Mouse (Mus musculus) liver, embryonic 15.5 days (tissue): ENCODE measurements around the gene Hao1. TPM values are rescaled to one million over a fixed set of nuclear protein-coding genes. Genes with fewer than 3 reads are reported as not detected.
A peak's percentile ranks its signal among the peaks of the same experiment; 100 is the strongest.

Source experiments
- ATAC-seq: fragments of 200-750 bp; cut with Nextera tagmentation; 2 replicates; pipeline ENCODE4 v1.8.0; 2017; ENCODE audit warnings: moderate number of reproducible peaks, mild to moderate bottlenecking, moderate library complexity; ENCODE audit not compliant: insufficient read depth
- H3K27ac ChIP-seq: fragments of 300-500 bp; sonication (generic); replicated peaks from 2 replicates; pipeline ENCODE4 v1.5.1; 2015; ENCODE audit warnings: mild to moderate bottlenecking, inconsistent platforms
- H3K27me3 ChIP-seq: fragments of 300-500 bp; sonication (generic); 2 replicates; pipeline ENCODE4 v1.6.1; 2015; ENCODE audit warnings: mild to moderate bottlenecking, inconsistent platforms
- H3K36me3 ChIP-seq: fragments of 300-500 bp; sonication (generic); replicated peaks from 2 replicates; pipeline ENCODE4 v1.6.1; 2015; ENCODE audit warnings: moderate library complexity, mild to moderate bottlenecking, inconsistent platforms
- H3K4me1 ChIP-seq: fragments of 300-500 bp; sonication (generic); replicated peaks from 2 replicates; pipeline ENCODE4 v1.6.1; 2015; ENCODE audit warnings: inconsistent platforms
- H3K4me2 ChIP-seq: fragments of 300-500 bp; sonication (generic); 2 replicates; pipeline ENCODE4 v1.6.1; 2015; ENCODE audit warnings: moderate library complexity, mild to moderate bottlenecking, inconsistent platforms
- H3K4me3 ChIP-seq: fragments of 300-500 bp; sonication (generic); replicated peaks from 2 replicates; pipeline ENCODE4 v1.5.1; 2015; ENCODE audit warnings: mild to moderate bottlenecking, inconsistent platforms
- H3K9ac ChIP-seq: fragments of 300-500 bp; sonication (generic); 2 replicates; pipeline ENCODE4 v1.6.1; 2015; ENCODE audit warnings: moderate library complexity, mild to moderate bottlenecking, inconsistent platforms
- H3K9me3 ChIP-seq: fragments of 300-500 bp; sonication (generic); replicated peaks from 2 replicates; pipeline ENCODE4 v1.6.1; 2016; ENCODE audit warnings: inconsistent platforms
- WGBS: fragments of 180-500 bp; shearing (Covaris S2); methylation state at CpG from one replicate; pipeline ENCODE4 v1.1.7; 2015; ENCODE audit warnings: mixed read lengths; ENCODE audit not compliant: insufficient replicate concordance; 5-methylcytosine and 5-hydroxymethylcytosine counted together
- polyA plus RNA-seq: library from polyadenylated mRNA; unstranded; fragments of >200 nt; fragmentation: Nextera tagmentation; extraction: Ambion mirVana; gene quantifications from 2 replicates; pipeline ENCODE4 v1.2.1, GENCODE M21; 2015

Hao1 gene
- polyA plus RNA-seq, 1 experiment from 2014 or later, result 4.6 TPM

- no peaks in the 10 kb centered on the region for H3K36me3 ChIP-seq
- H3K9me3 ChIP-seq, result no peaks in the 10 kb centered on the region
- no peak overlapping the region for H3K4me3 ChIP-seq
- ATAC-seq, result peak; percentile 52
- no peak overlapping the region for H3K9ac ChIP-seq
- H3K27ac ChIP-seq, result no peak overlapping the region
- WGBS, result 28% methylated on average over 6 of the region's 6 CpGs
- H3K27me3 ChIP-seq, result no peaks in the 10 kb centered on the region
- H3K4me2 ChIP-seq, result peak overlapping the region; percentile 13; the same call in 1 of the 2 replicates
- H3K4me1 ChIP-seq, result peaks cover 25% of the 10 kb centered on the region
These were observed 91.8 kb downstream of the Hao1 start for GRCm38 (mm10) chr2:134462321-134462720.

DNA sequence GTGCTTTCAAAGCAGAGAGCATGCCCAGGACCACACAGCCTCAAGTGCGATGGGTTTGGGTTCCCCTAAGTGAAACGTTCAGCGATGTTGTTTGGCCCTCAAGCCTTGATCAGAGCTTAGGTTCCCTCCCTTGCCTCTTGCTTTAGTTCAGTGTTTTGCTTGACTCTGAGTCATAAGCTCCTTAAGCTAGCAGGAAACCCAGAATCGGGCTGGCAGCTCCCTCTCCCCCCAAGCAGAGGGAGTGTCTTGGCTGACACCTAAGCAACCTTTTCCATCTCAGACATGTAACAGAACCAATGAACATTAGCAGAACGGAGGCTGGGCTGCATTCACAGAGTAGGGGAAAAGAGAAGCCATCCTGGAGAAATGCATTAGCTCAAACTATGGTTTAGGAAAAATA lies 93.3 kb downstream of the Hao1 start:
- Histone ChIP-seq H3K9ac (no peak overlapping the region), H3K27me3 (no peaks in the 10 kb centered on the region), H3K4me3 (no peak overlapping the region), H3K4me2 (no peak overlapping the region), H3K36me3 (no peaks in the 10 kb centered on the region), H3K4me1 (peaks cover 25% of the 10 kb centered on the region), H3K9me3 (no peaks in the 10 kb centered on the region), H3K27ac (no peak overlapping the region)
- ATAC-seq, result no peak
- 56% methylated on average over 5 of the region's 5 CpGs for WGBS

GRCm38 (mm10) chr2:134456065-134456505 lies 98.1 kb downstream of the Hao1 start:
- H3K4me2 ChIP-seq, result no peak overlapping the region
- no peak for ATAC-seq

DNA sequence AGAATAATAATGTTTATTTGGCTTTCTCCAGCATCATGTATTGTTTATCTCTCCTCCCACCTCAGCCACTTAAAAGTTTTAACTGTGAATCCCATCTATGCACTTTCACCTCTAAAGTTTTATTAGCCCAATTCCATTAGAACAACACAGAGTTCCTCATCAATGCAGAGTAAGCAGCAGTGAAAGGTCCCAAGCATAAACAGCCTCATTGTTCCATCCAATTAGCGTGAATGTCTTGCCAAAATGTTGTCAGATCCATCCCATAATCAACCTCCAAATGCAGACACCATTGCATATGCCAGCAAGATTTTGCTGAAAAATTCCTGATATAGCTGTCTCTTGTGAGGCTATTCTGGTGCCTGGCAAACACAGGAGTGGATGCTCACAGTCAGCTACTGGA lies 101.4 kb downstream of the Hao1 start:
- no peak for ATAC-seq
- WGBS, result 27% methylated on average over 1 of the region's 1 CpGs
- Histone ChIP-seq H3K27me3 (no peaks in the 10 kb centered on the region), H3K4me1 (no peaks in the 10 kb centered on the region), H3K36me3 (no peaks in the 10 kb centered on the region), H3K4me2 (no peak overlapping the region), H3K4me3 (no peak overlapping the region), H3K27ac (no peak overlapping the region), H3K9me3 (no peaks in the 10 kb centered on the region), H3K9ac (no peak overlapping the region)

More at GRCm38 (mm10) chr2:134456065-134456505, 98.1 kb downstream of the Hao1 start:
- Histone ChIP-seq H3K27me3 (no peaks in the 10 kb centered on the region), H3K9me3 (no peaks in the 10 kb centered on the region), H3K4me1 (no peaks in the 10 kb centered on the region), H3K4me3 (no peak overlapping the region), H3K9ac (no peak overlapping the region), H3K36me3 (no peaks in the 10 kb centered on the region), H3K27ac (no peak overlapping the region)
- WGBS, result 45% methylated on average over 7 of the region's 7 CpGs

- no peak for ATAC-seq
- 40% methylated on average over 1 of the region's 1 CpGs for WGBS
- no peaks in the 10 kb centered on the region for H3K27me3 ChIP-seq
These were observed 103.2 kb downstream of the Hao1 start for GRCm38 (mm10) chr2:134450976-134451375.

More at GRCm38 (mm10) chr2:134450976-134451375, 103.2 kb downstream of the Hao1 start:
- H3K27ac ChIP-seq, result no peak overlapping the region
- H3K4me2 ChIP-seq, result no peak overlapping the region
- H3K4me3 ChIP-seq, result no peak overlapping the region
- H3K9ac ChIP-seq, result no peak overlapping the region
- no peaks in the 10 kb centered on the region for H3K36me3 ChIP-seq
- no peaks in the 10 kb centered on the region for H3K4me1 ChIP-seq
- H3K9me3 ChIP-seq, result no peaks in the 10 kb centered on the region

Other genes with a start within 250 kb of the Hao1 start
- gene Tmx4, start 89.8 kb upstream of the Hao1 start, polyA plus RNA-seq, result 10.0 and 10.3 TPM in 2 replicates
- gene Plcb1, start 231.7 kb upstream of the Hao1 start, polyA plus RNA-seq, result 3.3 and 5.3 TPM in 2 replicates